Mouse (Mus musculus) layer of hippocampus, postnatal 25 days (tissue): Measurements from ENCODE around the gene C1qtnf5. TPM values are rescaled to one million over a fixed set of nuclear protein-coding genes. Genes with fewer than 3 reads are reported as not detected.
A peak's percentile ranks its signal among the peaks of the same experiment; 100 is the strongest.
"Not testable (repeated sequence)": the region's sequence is repeated elsewhere in the genome, so short reads cannot be mapped to it uniquely, and the experiment has no call there.

Experiments used
- DNase-seq, 2 experiments: peaks; one replicate each; pipeline ENCODE4 v3.0.0; 2022; ENCODE audit warnings: mixed read lengths in 2 of 2, low spot score in 1 of 2; ENCODE audit errors: extremely low spot score in 1 of 2
- total RNA-seq, 2 experiments: library from RNA; stranded (reverse); gene quantifications; 2 replicates each; pipeline ENCODE4 v1.2.3; 2021

The C1qtnf5 gene
- total RNA-seq, 2 experiments from 2014 or later: 13.6 to 16.8 TPM

- no peak for DNase-seq
Measured at GRCm38 (mm10) chr9:44101490-44101889, 5.6 kb upstream of the C1qtnf5 start, which contains the start of gene Mfrp. TSS of gene Mfrp (plus strand) at chr9:44101729.

- DNase-seq: no peak
Measured at GRCm38 (mm10) chr9:44104881-44105280, 2.2 kb upstream of the C1qtnf5 start.

- no peak for DNase-seq
Measured at GRCm38 (mm10) chr9:44105781-44106180, 1.3 kb upstream of the C1qtnf5 start.

- DNase-seq: no peak
Measured at GRCm38 (mm10) chr9:44106182-44106581, 863 bp upstream of the C1qtnf5 start.

GRCm38 (mm10) chr9:44106596-44106995 lies 449 bp upstream of the C1qtnf5 start:
- no peak for DNase-seq

GRCm38 (mm10) chr9:44107557-44108179 lies 623 bp downstream of the C1qtnf5 start:
- DNase-seq: peak; percentile 52 to 71

GRCm38 (mm10) chr9:44108269-44109055 lies 1.4 kb downstream of the C1qtnf5 start:
- no peak for DNase-seq

GRCm38 (mm10) chr9:44109360-44110095 lies 2.5 kb downstream of the C1qtnf5 start:
- peak; percentile 80 to 91 for DNase-seq

GRCm38 (mm10) chr9:44111909-44112308 lies 4.9 kb downstream of the C1qtnf5 start:
- DNase-seq: not testable (repeated sequence)

GRCm38 (mm10) chr9:44113105-44113789 lies 6.2 kb downstream of the C1qtnf5 start, which contains the start of the genes Gm49380 and Rnf26:
TSS of gene Gm49380 (minus strand) at chr9:44113500.
TSS of gene Rnf26 (minus strand) at chr9:44113517.
- peak; percentile 85 to 89 for DNase-seq

GRCm38 (mm10) chr9:44114453-44114852 lies 7.4 kb downstream of the C1qtnf5 start:
- DNase-seq: no peak

GRCm38 (mm10) chr9:44115599-44115998 lies 8.6 kb downstream of the C1qtnf5 start:
- no peak for DNase-seq

- DNase-seq: no peak
Measured at GRCm38 (mm10) chr9:44116182-44116581, 9.1 kb downstream of the C1qtnf5 start.

GRCm38 (mm10) chr9:44119011-44119410 lies 12.0 kb downstream of the C1qtnf5 start:
- peak in 1 of 2 experiments; percentile 55 for DNase-seq

GRCm38 (mm10) chr9:44119948-44120465 lies 13.0 kb downstream of the C1qtnf5 start:
- DNase-seq: no peak

- DNase-seq: no peak
Measured at GRCm38 (mm10) chr9:44124317-44124716, 17.3 kb downstream of the C1qtnf5 start.

- DNase-seq: no peak
Measured at GRCm38 (mm10) chr9:44125026-44125425, 18.0 kb downstream of the C1qtnf5 start.

GRCm38 (mm10) chr9:44125546-44126428 lies 18.7 kb downstream of the C1qtnf5 start:
- peak; percentile 80 to 94 for DNase-seq

GRCm38 (mm10) chr9:44126746-44127145 lies 19.7 kb downstream of the C1qtnf5 start:
- DNase-seq: no peak
